Mouse (Mus musculus) MEL (cell line): ENCODE measurements around the gene Zswim7.

ENCODE experiments used
- BHLHE40 ChIP-seq: IDR thresholded peaks from 2 replicates; pipeline ENCODE4 v1.6.1; 2012; ENCODE audit warnings: low read depth, mild to moderate bottlenecking, inconsistent platforms, low read length, improper control_type of control experiment, borderline replicate concordance
- CTCF ChIP-seq, 3 experiments: IDR thresholded peaks in 2 of 3; conservative IDR thresholded peaks in 1 of 3; 2 replicates each; pipeline ENCODE4 v1.5.1; 2011 to 2012; ENCODE audit warnings: low read length in 3 of 3, low read depth in 2 of 3, mild to moderate bottlenecking in 2 of 3, improper control_type of control experiment in 1 of 3, inconsistent platforms in 1 of 3, mixed read lengths in 1 of 3, moderate library complexity in 1 of 3; ENCODE audit not compliant: control insufficient read depth in 1 of 3, insufficient read depth in 1 of 3, poor library complexity in 1 of 3, severe bottlenecking in 1 of 3
- EP300 ChIP-seq, 2 experiments: IDR thresholded peaks; 2 replicates each; pipeline ENCODE4 v1.6.1; 2011; ENCODE audit warnings: improper control_type of control experiment in 2 of 2, low read length in 2 of 2, low read depth in 1 of 2, mild to moderate bottlenecking in 1 of 2
- KAT2A ChIP-seq: conservative IDR thresholded peaks from 2 replicates; pipeline ENCODE4 v1.6.1; 2012; ENCODE audit warnings: low read depth, low read length, improper control_type of control experiment, inconsistent platforms
- MAX ChIP-seq: IDR thresholded peaks from 2 replicates; pipeline ENCODE4 v1.6.1; 2011; ENCODE audit warnings: low read length, improper control_type of control experiment
- POLR2A ChIP-seq, 2 experiments: IDR thresholded peaks; 2 replicates each; pipeline ENCODE4 v1.6.1; 2011 to 2012; ENCODE audit warnings: low read length in 2 of 2, mild to moderate bottlenecking in 2 of 2, control low read depth in 1 of 2, improper control_type of control experiment in 1 of 2, low read depth in 1 of 2, moderate library complexity in 1 of 2; ENCODE audit not compliant: control insufficient read depth in 1 of 2, insufficient read depth in 1 of 2, poor library complexity in 1 of 2
- TAL1 ChIP-seq: IDR thresholded peaks from 2 replicates; pipeline ENCODE4 v1.6.1; 2012; ENCODE audit warnings: mild to moderate bottlenecking, inconsistent platforms, low read length, moderate library complexity, mixed read lengths
- TCF12 ChIP-seq: IDR thresholded peaks from 2 replicates; pipeline ENCODE4 v1.6.1; 2014; ENCODE audit warnings: low read depth, mild to moderate bottlenecking, inconsistent platforms, low read length, improper control_type of control experiment, moderate library complexity
- UBTF ChIP-seq: IDR thresholded peaks from 2 replicates; pipeline ENCODE4 v1.6.1; 2012; ENCODE audit warnings: low read depth, mild to moderate bottlenecking, inconsistent platforms, low read length, improper control_type of control experiment, moderate library complexity, borderline replicate concordance; ENCODE audit not compliant: insufficient read depth
- USF1 ChIP-seq: IDR thresholded peaks from 2 replicates; pipeline ENCODE4 v1.6.1; 2014; ENCODE audit warnings: low read depth, mild to moderate bottlenecking, inconsistent platforms, low read length, improper control_type of control experiment, moderate library complexity
- ZKSCAN1 ChIP-seq: IDR thresholded peaks from 2 replicates; pipeline ENCODE4 v1.6.1; 2012; ENCODE audit warnings: low read depth, mild to moderate bottlenecking, inconsistent platforms, low read length, improper control_type of control experiment, moderate library complexity

DNA sequence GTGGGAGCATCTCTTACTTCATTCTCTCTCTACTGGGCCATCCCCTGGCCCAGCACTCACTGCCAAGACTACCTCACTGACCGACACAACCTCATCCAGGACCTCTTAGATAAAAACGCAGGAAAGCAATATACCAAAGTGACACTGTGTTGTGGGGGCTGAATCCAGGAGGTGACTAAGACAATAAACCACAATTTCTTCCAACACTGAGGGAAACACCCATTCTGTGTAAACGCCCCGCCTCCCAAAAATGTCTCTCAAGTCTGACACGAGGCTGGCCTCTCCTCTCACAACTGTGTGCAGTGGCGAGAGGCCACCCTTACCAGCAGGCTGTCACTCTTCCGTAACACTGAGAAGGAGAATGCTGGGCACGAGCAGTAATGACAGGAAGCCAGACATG, 12.8 kb downstream of the Zswim7 start:
- TF ChIP-seq TAL1 (no peak), POLR2A (IDR thresholded peaks at IDR 0.05; ENCODE audit: control insufficient read depth in 1 of 2, insufficient read depth in 1 of 2, low read depth in 1 of 2, low read length in 2 of 2, poor library complexity in 1 of 2) (no peak), BHLHE40 (no peak), CTCF (IDR thresholded peaks at IDR 0.05 in 2 of 3, conservative IDR thresholded peaks at IDR 0.05 in 1 of 3; ENCODE audit: control insufficient read depth in 1 of 3, insufficient read depth in 1 of 3, low read depth in 2 of 3, low read length in 3 of 3, poor library complexity in 1 of 3, severe bottlenecking in 1 of 3) (no peak), EP300 (IDR thresholded peaks at IDR 0.05; ENCODE audit: low read depth in 1 of 2, low read length in 2 of 2) (no peak), UBTF (no peak), TCF12 (no peak), USF1 (no peak), KAT2A (no peak), MAX (no peak), ZKSCAN1 (no peak)
